In the genomic region with DNA sequence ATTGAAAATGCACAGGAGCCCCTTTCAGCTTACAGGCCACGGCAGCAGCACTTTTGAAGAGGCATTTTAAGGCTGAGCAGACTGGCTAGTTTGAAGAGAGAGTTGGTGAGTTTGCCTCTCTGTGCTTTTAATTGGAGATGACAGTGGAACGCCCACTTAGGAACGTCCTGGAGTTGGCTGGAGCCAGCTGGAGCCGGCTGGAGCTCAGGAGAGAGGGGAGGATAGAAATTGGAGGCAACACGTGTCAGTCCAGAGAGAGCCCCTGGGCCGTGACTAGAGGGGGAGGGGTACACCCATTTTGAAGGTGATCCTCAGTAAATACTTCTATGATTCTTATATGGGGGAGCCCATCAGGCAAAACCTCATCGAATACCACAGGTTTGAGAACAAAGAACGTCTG, we compare ENCODE assay signal across 9 mouse cellular contexts.
DNase-seq lines count a peak whose midpoint lies in the region; ATAC-seq and TF ChIP-seq lines count a peak whose summit lies in the region.
"Had no signal": no experiment of that assay in that cellular context is flagged by ENCODE, and none has a peak within 500 bp of the region (broad histone marks: within the 10 kb centered on the region; RNA-seq: fewer than 3 reads in every experiment).

No protein-coding gene starts in this region.

- DNase-seq in kidney, postnatal 10 days: peak; percentile 55
- DNase-seq in kidney, adult 8-10 months: no peak
- DNase-seq in ES-E14 (ENCODE audit: low read depth, low spot score): peak; percentile 56
- peak; percentile 16 for DNase-seq in WW6 (ENCODE audit: low read depth, low spot score)
- peak; percentile 54 for DNase-seq in lung, postnatal 10 days
- DNase-seq in adrenal gland, adult 8-10 months: no peak
- no peak for DNase-seq in cerebellum, postnatal 14 days
- DNase-seq: liver had no signal

- no peaks in the 10 kb centered on the region for H3K9me3 ChIP-seq in ES-E14 (ENCODE audit: control insufficient read depth, insufficient read depth, low read depth, low read length)

- H3K27ac ChIP-seq in ES-E14 (ENCODE audit: insufficient read depth, low read depth, low read length, poor library complexity, severe bottlenecking): no peak overlapping the region

- no peak overlapping the region for H3K4me3 ChIP-seq in ES-E14 (ENCODE audit: insufficient read depth in 1 of 2, low read depth in 1 of 2, low read length in 2 of 2, poor library complexity in 1 of 2, severe bottlenecking in 1 of 2)

- peaks cover 4 to 8% of the 10 kb centered on the region in 2 experiments; a peak in 2 of 4 replicates for H3K4me1 ChIP-seq in ES-E14 (ENCODE audit: control insufficient read depth in 2 of 2, insufficient read depth in 2 of 2, low read length in 2 of 2, poor library complexity in 1 of 2)

- no peak overlapping the region for H3K9ac ChIP-seq in ES-E14 (ENCODE audit: insufficient read depth, low read depth, low read length, poor library complexity, severe bottlenecking)

- no peaks in the 10 kb centered on the region for H3K36me3 ChIP-seq in ES-E14 (ENCODE audit: control insufficient read depth, insufficient read depth, low read length, poor library complexity, severe bottlenecking)

- in situ Hi-C loops in ES-E14 (cut with MboI; ENCODE audit: low sequenced_read_pairs in 2 of 2, unreplicated experiment in 2 of 2): no loop called here

- ATAC-seq in erythroblast, adult 5-6 weeks (replicated peaks; ENCODE audit: low FRiP score, poor library complexity, severe bottlenecking): no peak

TF ChIP-seq in ES-E14, 5 proteins besides CTCF, POLR2A, EP300 and RAD21:
- TF ChIP-seq ZNF384 (IDR thresholded peaks at IDR 0.05; ENCODE audit: low read depth, low read length): no peak
- TF ChIP-seq MAFK (IDR thresholded peaks at IDR 0.05; ENCODE audit: insufficient read depth, low read depth, low read length): no peak
- TF ChIP-seq HCFC1 (IDR thresholded peaks at IDR 0.05; ENCODE audit: borderline replicate concordance, insufficient read depth, low read length): no peak
- no peak for TF ChIP-seq ZC3H11A (IDR thresholded peaks at IDR 0.05; ENCODE audit: borderline replicate concordance, low read depth, low read length)
- TF ChIP-seq CHD2 (IDR thresholded peaks at IDR 0.05; ENCODE audit: low read depth, low read length): no peak

Comparison
In these comparisons a context has a peak if more than half of its experiments do, and no peak if none do; other contexts are left out.
1. DNase-seq: peak in kidney, postnatal 10 days (single experiment), ES-E14 (single experiment), WW6 (single experiment) and lung, postnatal 10 days (single experiment); none in kidney, adult 8-10 months (0 of 2), adrenal gland, adult 8-10 months (single experiment) and cerebellum, postnatal 14 days (0 of 2).